Mouse (Mus musculus) liver (tissue): Measurements from ENCODE around the gene Mamstr.

ENCODE experiments used
- DNase-seq: peaks from one replicate; pipeline ENCODE4 v3.0.0-alpha.2; 2020; ENCODE audit warnings: mixed read lengths

Mamstr gene

DNA sequence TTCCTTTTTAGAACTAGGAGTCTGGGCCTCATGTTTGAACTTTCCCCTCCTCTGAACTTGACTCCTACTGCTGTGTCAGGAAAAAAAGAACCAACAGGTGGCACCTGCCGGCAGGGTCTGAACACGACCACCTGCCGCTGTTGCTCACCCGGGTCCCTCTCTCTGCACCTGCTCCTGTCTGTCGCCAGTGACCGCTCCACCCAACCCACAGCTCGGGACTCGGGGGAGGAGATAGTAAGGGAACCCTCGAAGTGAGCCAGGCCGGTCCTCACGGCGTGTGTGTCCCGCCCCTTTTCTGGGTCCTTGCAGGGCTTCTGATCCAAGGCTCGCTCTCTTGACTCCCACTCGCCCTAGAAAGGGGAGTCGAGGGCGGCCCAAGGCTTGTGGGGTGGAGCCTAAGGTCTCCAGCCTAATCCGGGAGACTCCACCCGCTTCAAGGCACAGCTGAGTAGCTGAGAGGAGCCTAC is at the start of gene Mamstr:
TSS of gene Mamstr (plus strand) at position 417 of the 467 bp plus-strand sequence.
- peak; percentile 16 for DNase-seq

DNA sequence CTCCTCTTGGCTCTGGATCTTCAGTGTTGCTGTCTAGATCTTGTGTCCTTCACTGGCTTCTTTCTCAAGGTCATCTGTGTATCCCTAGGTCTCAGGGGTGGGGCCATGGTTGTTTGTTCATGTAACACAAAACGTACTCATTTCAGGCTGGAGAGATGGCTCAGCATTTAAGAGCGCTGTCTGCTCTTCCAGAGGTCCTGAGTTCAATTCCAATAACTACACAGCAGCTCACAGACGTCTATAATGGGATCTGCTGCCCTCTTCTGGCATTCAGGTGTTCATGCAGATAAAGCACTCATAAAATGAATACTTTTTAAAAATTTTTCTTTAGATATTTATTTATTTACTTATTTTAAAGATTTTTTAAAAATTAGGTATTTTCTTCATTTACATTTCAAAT is 48.9 kb upstream of the Mamstr start:
- no peak for DNase-seq

DNA sequence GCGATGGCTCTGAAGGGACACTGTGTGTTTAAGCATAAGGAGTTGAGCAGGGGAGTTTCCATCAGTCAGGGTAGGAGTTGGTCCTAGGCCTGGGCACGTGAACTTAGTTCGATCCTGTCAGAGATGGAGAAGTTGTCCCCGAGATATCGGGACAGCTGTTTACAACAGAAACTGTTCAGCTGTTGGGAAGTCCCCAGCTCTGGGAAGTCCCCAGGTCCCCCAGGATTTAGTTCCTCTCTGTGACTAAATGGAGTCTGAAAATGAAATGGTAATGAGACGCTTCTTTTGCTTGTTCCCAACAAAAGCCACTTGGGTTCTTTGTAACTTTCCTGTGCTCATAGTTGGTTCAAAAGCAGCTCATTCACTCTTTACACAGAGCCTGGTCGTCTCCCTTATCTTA is 47.9 kb upstream of the Mamstr start:
- DNase-seq = no peak

DNA sequence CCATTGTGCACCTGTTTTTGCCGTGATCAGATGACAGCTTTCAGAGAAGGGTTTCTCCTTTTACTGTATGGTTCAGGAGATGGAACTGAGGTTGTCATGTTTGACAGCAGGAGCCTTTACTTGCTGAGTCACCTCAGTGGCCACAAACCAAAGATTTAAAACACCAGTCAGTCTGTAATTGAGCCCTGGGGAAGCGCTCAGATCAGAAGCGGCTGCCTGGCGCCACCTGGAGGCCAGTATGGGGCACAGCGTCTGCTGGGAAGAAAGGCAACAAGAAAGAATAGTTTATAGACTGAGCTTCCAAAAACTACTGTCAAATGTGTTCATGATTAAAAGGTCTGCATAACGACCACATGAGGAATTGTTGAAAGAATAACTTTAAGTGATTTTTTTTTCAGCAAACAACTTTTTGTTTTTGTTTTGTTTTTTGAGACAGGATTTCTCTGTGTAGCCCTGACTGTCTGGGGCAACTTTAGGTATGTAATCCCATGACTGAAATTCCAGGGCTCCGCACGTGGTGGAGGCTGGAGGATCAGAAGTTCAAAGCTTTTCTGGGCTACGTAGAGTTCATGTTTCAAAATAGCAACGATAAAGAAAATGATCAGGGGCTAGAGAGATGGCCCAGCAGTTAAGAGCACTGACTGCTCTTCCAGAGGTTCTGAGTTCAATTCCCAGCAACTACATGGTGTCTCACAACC is 46.5 kb upstream of the Mamstr start:
- DNase-seq = peak; percentile 72

DNA sequence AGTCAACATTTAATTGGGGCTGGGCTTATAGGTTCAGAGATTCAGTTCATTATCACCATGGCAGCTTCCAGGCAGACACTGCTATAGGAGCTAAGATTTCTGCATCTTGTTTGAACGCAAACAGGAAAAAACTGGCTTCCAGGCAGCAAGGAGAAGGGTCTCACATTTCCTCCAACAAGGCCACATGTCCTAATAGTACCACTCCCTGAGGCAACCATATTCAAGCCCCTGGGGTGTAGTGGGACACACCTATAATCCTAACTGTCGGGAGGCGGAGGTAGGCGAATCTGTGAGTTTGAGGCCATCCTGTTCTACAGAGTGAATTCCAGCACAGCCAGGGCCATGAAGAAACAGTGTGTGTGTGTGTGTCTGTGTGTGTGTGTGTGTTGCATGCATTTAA is 44.6 kb upstream of the Mamstr start:
- DNase-seq = no peak

DNA sequence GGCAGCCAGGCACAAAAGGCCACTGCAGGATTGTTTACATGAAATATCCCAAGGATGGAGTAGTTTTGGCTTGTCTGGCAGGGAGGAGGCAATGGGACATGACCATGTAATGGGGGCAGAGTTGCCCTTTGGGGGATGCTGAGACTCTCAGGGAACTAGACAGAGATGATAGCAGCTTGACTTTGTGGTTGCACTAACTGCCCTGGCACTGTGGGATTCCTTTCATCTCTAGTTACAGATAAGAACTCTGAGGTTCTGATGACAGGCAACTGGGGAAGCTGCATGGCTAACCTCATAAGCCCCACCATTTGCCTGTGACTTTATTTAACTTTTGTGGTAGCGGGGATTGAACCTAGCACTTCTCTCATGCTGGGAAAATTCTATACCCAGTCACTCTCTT is 43.7 kb upstream of the Mamstr start:
- DNase-seq = no peak

DNA sequence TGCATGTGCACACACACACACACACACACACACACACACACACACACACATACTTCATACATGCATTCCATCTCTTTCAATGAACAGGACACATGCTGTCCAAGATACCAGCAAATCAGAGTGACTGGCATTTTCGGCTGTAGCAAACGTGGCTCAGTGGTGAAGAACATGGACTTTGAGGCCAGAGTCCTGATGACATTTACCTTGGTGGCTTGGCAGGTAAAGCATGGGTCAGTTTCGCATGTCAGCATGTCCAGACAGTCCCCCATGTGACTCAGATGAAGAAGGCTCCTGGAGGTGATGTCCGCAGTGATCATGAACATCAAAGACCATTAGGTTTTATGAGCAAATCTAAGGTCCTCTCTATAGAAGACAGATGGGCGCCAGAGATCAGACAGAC is 42.8 kb upstream of the Mamstr start:
- no peak for DNase-seq

DNA sequence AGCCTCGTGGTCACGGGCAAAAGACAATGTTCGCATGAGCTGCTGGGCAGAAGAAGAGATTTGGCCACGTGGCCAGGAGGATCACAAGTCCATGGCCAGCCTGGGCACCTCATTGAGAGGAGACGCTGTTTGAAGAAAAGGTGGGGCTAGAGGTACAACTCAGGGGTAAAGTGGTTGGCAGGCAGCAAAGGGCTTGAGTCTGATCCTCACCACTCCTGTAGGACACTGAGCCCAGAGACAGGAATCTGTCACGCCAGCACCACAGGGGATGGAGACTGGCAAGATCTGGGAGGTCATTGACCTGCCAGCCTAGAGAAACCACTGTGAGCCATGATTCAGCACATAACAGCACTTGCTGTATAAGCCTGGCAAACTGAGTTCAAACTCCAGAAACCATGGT is 42.2 kb upstream of the Mamstr start:
- no peak for DNase-seq

DNA sequence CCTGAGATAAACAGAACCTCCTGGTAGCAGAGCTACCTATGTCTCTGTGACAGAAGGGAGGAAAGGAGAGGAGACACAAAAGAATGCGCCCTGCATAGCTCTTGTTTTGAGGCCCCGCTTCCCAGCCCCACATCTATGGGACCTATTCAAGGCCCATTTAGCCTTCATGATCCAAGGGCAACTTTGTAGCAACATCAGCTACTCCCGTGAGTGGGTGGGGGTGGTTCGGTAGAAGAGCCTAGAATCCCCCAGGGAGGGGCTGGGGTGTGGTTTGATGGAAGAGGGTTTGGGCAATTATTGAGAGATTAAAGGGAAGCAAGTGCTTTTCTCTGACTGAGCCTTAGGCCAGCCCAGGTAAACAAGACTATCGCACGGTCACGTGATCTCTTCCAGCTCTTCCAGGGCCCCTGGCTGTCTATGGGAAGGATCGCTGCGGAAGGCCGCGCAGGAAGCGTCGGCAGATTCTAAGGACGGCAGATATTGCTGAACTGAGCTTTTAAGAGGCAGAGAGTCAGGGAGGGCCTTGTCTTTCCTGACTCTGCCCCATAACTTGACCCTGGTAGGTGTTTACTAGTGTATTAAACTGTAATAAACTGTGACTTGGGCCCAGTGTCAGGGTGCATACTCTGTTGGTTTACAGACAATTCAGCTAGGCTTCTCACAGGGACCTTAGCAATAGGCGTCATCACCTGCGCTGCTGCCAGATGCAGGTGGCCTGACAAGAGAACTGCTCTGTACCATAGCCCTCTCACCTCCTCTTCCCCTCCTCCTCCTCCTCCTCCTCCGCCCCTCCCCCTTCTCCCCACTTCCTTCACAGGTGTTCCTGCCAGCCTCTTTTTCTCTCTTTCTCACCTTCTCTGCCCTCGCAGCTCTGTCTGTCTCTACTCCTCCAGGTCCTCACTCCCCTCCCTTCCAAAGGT is 40.6 kb upstream of the Mamstr start:
- DNase-seq = no peak

DNA sequence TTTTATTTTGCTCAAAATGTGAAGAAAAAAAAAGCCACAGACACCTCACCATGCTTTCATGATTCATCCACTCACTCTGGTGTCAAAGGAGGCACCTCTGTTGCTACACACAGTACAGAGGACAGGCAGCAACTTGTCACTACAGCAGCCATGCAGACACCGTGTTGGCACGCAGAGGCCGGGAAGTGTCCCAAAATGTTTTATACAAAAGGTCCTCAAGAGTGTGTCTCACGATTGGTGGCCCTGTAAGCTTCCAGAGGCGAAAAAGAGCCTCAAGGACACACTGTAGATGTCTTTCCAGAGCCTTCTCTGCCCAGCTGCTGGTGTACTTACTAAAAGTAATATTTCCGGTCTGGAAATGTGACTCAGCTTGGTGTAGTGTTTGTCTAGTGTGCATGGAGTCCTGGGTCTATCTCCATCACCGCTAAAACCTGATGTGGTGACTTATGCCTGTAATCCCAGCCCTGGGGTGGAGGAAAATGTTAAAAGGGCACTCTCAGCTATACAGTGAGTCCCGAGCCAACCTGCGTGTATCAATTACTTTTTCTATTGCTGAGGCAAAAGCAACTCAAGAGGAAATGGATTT is 34.0 kb upstream of the Mamstr start:
- DNase-seq = no peak

DNA sequence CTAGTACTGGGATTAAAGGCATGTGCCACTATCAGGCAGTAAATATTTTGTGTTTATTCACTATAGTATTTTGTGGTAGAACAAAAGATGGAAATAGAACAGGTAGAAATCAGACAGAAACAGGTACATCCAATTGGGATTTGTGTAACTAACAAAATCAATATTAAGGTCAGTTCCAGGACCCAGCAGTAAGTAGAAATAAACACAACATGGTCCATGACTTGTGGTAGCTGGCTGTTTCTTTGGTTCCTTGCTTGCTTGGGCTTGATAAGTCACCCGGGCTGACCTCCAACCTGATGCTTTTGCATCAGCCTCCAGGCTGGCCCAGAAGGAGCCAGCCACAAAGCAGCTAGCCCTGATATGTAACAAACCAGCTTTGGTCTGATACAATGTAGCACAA is 30.3 kb upstream of the Mamstr start:
- DNase-seq = no peak

DNA sequence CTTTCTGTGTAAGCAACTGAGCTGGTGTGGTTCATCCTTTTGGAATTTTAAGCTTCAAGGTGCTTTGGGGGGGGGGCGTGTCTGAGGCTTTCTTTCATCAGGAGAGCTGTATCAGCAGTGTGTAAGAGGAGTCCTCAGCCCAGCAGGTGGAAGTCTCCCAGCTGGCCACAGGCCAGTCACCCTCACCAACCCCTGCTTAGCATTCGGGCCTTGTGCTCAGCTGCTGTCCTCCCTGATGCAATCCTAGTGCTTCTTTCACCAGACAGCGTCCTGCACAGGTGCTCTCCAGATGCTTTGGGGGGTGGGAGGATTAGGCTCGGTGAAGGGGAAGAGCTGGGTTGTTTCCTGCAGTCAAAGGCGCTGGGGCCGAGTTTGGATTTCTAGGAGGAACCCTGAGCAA is 23.5 kb upstream of the Mamstr start:
- DNase-seq = no peak

DNA sequence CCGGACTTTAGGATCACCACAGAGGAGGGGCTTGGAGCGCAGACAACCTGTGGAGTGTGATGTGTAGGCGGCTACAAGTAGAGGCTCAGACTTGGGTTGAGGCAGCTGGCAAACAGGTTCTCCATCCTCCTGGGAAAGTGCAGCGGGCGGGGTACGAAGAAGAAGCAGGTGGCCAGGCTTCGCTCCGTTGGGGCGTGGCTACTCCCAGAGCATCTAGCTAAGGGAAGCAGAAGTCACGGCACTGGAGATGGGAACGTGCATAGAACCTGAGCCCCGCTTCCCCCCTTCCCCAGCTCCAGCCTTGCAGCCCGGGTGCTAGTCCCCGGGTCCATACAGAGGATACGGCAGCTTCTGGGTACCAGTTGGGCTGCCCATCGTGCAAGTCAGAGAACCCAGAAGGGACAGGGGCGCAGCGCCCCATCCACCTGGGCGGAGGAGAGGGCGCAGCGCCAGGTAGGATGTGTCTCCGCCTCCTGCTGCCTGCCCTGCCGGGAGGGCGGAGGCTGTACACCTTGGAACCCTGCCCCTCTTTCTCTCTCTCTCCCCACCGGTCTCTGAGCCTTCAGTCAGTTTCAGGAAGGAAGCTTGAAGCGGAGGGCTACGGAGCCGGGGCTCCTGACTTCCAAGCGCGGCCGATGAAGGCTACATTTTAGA is 22.6 kb upstream of the Mamstr start, which contains the start of gene Fut1:
TSS of gene Fut1 (plus strand) at position 248 of the 654 bp plus-strand sequence.
- no peak for DNase-seq

DNA sequence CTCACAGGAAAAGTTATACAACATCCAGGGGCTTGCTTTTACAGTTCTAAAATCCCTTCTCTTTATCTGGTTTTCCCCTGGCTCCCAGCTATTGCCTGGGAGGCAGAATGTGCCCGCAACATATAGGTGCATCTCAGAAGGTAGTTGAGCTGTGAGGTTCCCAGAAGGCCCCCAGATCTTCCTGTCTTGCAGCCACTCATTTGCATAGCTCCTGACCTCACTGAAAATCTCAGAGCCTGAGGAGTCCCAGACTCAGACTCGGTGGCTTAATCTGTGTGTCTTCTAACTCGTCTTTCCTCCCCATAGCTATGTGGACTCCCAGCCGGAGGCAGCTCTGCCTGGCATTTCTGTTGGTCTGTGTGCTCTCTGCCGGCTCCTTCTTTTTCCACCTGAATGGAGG is 21.5 kb upstream of the Mamstr start:
- no peak for DNase-seq

DNA sequence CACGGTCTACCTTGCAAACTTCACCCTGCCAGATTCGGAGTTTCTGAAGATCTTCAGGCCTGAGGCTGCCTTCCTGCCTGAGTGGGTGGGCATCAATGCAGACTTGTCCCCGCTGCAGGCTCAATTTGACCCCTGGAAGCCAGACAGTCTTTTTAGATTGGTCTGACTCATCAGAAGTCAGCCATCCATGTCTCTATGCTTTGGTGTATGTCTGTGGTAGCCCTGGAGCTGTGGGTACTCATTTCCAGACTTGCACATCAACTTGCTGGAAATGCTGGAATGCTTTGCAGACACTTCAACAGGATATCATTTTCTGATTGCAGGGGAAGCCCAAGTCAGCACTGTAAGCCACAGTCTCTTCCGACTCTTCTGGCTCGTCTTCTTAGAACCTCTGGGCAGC is 20.2 kb upstream of the Mamstr start:
- DNase-seq = no peak

DNA sequence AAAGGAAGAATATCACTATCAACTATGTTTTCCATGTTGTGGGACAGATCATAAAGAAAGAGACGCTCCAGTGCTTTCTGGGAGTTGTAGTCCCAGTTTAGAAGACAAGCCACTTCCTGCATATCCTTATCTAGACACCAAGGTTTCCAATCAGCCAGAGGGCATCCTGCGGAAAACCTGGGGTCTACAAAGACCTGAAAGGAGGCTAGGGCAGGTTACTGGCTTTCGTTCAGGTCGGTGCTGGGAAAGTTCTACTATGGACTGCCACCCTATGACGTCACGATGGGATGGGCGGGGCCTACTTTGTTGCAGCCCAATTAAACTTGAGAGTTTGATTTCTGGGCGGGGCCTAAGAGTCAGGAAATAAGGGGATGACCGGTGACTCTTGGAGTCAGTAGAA is 18.3 kb upstream of the Mamstr start, which contains the start of gene Izumo1:
TSS of gene Izumo1 (plus strand) at position 369 of the 400 bp plus-strand sequence.
- DNase-seq = peak; percentile 69

DNA sequence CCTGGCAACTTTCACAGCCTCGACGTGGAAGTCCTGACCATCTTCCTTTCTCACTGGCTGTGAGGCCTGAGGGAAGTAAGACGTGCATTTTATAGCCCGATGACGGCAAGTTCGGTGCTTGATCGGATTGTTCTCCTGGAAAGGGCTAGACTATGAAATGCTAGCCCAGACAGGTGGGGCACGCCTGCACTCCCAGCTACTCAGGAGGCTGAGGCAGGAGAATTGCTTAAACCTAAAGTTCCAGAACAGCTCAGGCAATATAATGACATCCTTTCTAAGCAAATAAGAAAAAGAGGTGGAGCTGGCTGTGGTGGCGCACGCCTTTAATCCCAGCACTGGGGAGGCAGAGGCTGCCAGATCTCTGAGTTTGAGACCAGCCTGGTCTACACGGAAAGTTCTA is 16.3 kb upstream of the Mamstr start:
- no peak for DNase-seq

DNA sequence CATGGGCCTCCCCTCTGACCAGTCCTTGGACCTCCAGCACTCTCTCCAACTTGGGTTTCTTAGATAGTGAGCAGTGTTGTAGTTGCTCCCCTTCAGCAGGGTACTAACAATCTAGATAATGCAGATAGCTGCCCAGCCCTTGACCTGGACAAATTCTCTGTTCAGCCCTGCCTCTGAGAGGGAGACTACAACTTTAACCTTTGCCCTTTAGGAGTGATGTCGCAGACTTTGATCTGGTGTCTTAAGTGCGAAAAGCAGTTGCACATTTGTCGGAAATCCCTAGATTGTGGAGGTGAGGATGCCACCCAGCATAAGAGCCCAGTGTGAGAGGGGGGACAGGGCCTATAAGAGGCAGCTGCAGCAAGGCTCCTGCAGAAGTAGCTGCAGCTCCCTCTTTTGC is 15.1 kb upstream of the Mamstr start:
- no peak for DNase-seq

DNA sequence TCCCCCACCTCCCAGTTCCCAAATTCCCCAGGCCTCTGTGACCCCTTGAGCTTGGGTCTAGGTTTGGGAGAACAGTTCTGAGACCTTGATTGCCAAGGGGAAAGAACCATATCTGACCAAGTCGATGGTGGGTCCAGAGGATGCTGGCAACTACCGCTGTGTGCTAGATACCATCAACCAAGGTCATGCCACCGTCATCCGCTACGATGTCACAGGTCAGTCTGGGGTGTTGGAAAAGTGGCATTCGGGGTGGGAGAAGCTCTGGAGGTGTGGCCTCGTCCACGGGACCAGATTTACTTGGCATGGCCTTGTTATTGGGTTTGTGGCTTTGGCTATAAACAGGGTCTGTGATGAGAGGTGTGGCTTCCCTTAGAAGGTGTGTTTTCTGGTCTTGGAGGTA is 14.3 kb upstream of the Mamstr start:
- no peak for DNase-seq

DNA sequence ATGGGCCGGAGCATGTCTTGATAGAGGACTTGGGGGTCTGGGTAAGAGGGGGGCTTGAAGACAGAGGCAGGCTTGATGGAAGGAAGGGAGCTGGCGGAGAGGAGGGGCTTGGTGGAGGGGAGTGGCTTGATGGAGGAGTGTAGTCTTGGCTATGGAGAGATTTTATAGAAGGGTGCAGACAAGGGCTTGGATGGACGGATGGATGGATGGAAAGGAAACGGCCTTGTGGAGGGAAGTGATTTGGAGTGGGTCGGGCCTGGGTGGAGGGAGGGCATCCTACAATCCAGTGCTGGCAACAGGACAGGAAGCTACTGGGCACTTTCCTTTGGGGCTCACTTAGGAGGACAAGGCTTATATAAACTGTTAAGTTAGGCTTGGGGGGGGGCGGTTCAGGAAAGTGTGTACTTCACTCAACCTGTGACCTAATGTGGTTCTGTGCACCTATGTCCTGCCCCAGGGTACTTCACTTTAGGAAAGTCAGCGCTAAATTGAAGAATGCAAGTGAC is 13.2 kb upstream of the Mamstr start:
- no peak for DNase-seq

DNA sequence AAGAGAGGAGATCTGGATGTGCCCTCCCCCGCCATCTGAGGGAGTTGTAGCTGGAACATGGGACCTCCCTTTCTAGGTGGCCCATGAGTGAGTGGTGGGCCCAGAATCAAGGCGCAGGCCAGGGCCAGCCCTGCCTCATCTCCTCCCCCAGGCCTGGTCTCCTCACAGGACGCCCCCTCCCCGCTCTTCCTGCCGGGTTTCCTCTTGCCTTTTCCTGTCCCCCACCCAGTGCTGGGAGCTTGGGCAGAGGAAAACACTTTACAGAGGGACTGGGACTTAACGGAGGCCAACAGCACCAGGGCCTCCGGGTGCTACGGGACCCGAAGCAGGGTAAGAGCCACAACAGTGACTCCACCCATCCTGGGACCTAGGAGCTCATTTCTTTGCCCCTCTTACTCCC is 12.5 kb upstream of the Mamstr start, which contains the start of gene Rasip1:
TSS of gene Rasip1 (plus strand) at position 228 of the 400 bp plus-strand sequence.
- no peak for DNase-seq
